Mouse (Mus musculus) MEL (cell line): ENCODE measurements around the gene Fbrsl1. TPM values are rescaled to one million over a fixed set of nuclear protein-coding genes. Genes with fewer than 3 reads are reported as not detected.

ENCODE experiments used
- DNase-seq: peaks from one replicate; pipeline ENCODE4 v3.0.0; 2011; ENCODE audit warnings: low read depth, low spot score
- H3K27ac ChIP-seq: 2 replicates; pipeline ENCODE4 v1.5.1; 2012; ENCODE audit warnings: low read depth, mild to moderate bottlenecking, control low read depth, low read length, moderate library complexity; ENCODE audit not compliant: control insufficient read depth
- H3K27me3 ChIP-seq, 2 experiments: fragments of 150-350 bp in 1 of 2; sonication (generic) in 1 of 2; 2 replicates each; pipeline ENCODE4 v1.6.1; 2012; ENCODE audit warnings: low read length in 2 of 2, mild to moderate bottlenecking in 2 of 2, improper control_type of control experiment in 1 of 2, moderate library complexity in 1 of 2; ENCODE audit not compliant: insufficient read depth in 2 of 2, control insufficient read depth in 1 of 2
- H3K36me3 ChIP-seq, 2 experiments: 2 replicates each; pipeline ENCODE4 v1.6.1; 2012 to 2014; ENCODE audit warnings: low read length in 2 of 2, improper control_type of control experiment in 1 of 2, inconsistent platforms in 1 of 2, mild to moderate bottlenecking in 1 of 2; ENCODE audit not compliant: insufficient read depth in 2 of 2, control insufficient read depth in 1 of 2
- H3K4me1 ChIP-seq, 2 experiments: fragments of 150-350 bp in 1 of 2; sonication (generic) in 1 of 2; 2 replicates each; pipeline ENCODE4 v1.6.1; 2012; ENCODE audit warnings: low read length in 2 of 2, improper control_type of control experiment in 1 of 2, mild to moderate bottlenecking in 1 of 2; ENCODE audit not compliant: insufficient read depth in 2 of 2, control insufficient read depth in 1 of 2
- H3K4me3 ChIP-seq, 2 experiments: fragments of 150-350 bp in 1 of 2; sonication (generic) in 1 of 2; 2 replicates each; pipeline ENCODE4 v1.5.1; 2012; ENCODE audit warnings: low read depth in 2 of 2, low read length in 2 of 2, mild to moderate bottlenecking in 2 of 2, moderate library complexity in 2 of 2, control low read depth in 1 of 2, improper control_type of control experiment in 1 of 2; ENCODE audit not compliant: control insufficient read depth in 1 of 2, insufficient read depth in 1 of 2
- H3K79me2 ChIP-seq: 2 replicates; pipeline ENCODE4 v1.6.1; 2012; ENCODE audit warnings: mild to moderate bottlenecking, low read length, moderate library complexity; ENCODE audit not compliant: control insufficient read depth, poor library complexity, insufficient read depth
- H3K9ac ChIP-seq: 2 replicates; pipeline ENCODE4 v1.6.1; 2012; ENCODE audit warnings: low read depth, mild to moderate bottlenecking, control low read depth, low read length, moderate library complexity; ENCODE audit not compliant: control insufficient read depth, poor library complexity, severe bottlenecking
- H3K9me3 ChIP-seq: fragments of 150-350 bp; sonication (generic); replicated peaks from 2 replicates; pipeline ENCODE4 v1.6.1; 2012; ENCODE audit warnings: mild to moderate bottlenecking, low read length, improper control_type of control experiment, moderate library complexity; ENCODE audit not compliant: insufficient read depth
- CHD2 ChIP-seq: IDR thresholded peaks from 2 replicates; pipeline ENCODE4 v1.6.1; 2011; ENCODE audit warnings: low read length, improper control_type of control experiment
- CTCF ChIP-seq, 3 experiments: IDR thresholded peaks in 2 of 3; conservative IDR thresholded peaks in 1 of 3; 2 replicates each; pipeline ENCODE4 v1.5.1; 2011 to 2012; ENCODE audit warnings: low read length in 3 of 3, low read depth in 2 of 3, mild to moderate bottlenecking in 2 of 3, improper control_type of control experiment in 1 of 3, inconsistent platforms in 1 of 3, mixed read lengths in 1 of 3, moderate library complexity in 1 of 3; ENCODE audit not compliant: control insufficient read depth in 1 of 3, insufficient read depth in 1 of 3, poor library complexity in 1 of 3, severe bottlenecking in 1 of 3
- ELF1 ChIP-seq: IDR thresholded peaks from 2 replicates; pipeline ENCODE4 v1.6.1; 2014; ENCODE audit warnings: low read depth, mild to moderate bottlenecking, inconsistent platforms, low read length, improper control_type of control experiment, moderate library complexity
- KAT2A ChIP-seq: conservative IDR thresholded peaks from 2 replicates; pipeline ENCODE4 v1.6.1; 2012; ENCODE audit warnings: low read depth, low read length, improper control_type of control experiment, inconsistent platforms
- MAZ ChIP-seq: IDR thresholded peaks from 2 replicates; pipeline ENCODE4 v1.6.1; 2012; ENCODE audit warnings: low read depth, mild to moderate bottlenecking, inconsistent platforms, low read length, improper control_type of control experiment
- MEF2A ChIP-seq: IDR thresholded peaks from 2 replicates; pipeline ENCODE4 v1.6.1; 2014; ENCODE audit warnings: low read depth, mild to moderate bottlenecking, inconsistent platforms, low read length, improper control_type of control experiment; ENCODE audit not compliant: poor library complexity, insufficient replicate concordance, severe bottlenecking; ENCODE audit errors: extremely low read depth
- NELFE ChIP-seq: IDR thresholded peaks from 2 replicates; pipeline ENCODE4 v1.6.1; 2011; ENCODE audit warnings: low read depth, low read length, improper control_type of control experiment
- NRF1 ChIP-seq: IDR thresholded peaks from 2 replicates; pipeline ENCODE4 v1.6.1; 2014; ENCODE audit warnings: low read depth, mild to moderate bottlenecking, inconsistent platforms, low read length, improper control_type of control experiment, moderate library complexity; ENCODE audit not compliant: poor library complexity, insufficient read depth, severe bottlenecking
- POLR2AphosphoS5 ChIP-seq: IDR thresholded peaks from 2 replicates; pipeline ENCODE4 v1.6.1; 2012; ENCODE audit warnings: low read depth, borderline replicate concordance, mild to moderate bottlenecking, inconsistent platforms, low read length, moderate library complexity, mixed read lengths
- RAD21 ChIP-seq: IDR thresholded peaks from 2 replicates; pipeline ENCODE4 v1.6.1; 2011; ENCODE audit warnings: mild to moderate bottlenecking, low read depth, low read length, improper control_type of control experiment
- SMC3 ChIP-seq: IDR thresholded peaks from 2 replicates; pipeline ENCODE4 v1.6.1; 2011; ENCODE audit warnings: low read depth, low read length, improper control_type of control experiment
- TCF12 ChIP-seq: IDR thresholded peaks from 2 replicates; pipeline ENCODE4 v1.6.1; 2014; ENCODE audit warnings: low read depth, mild to moderate bottlenecking, inconsistent platforms, low read length, improper control_type of control experiment, moderate library complexity
- USF1 ChIP-seq: IDR thresholded peaks from 2 replicates; pipeline ENCODE4 v1.6.1; 2014; ENCODE audit warnings: low read depth, mild to moderate bottlenecking, inconsistent platforms, low read length, improper control_type of control experiment, moderate library complexity
- ZC3H11A ChIP-seq: IDR thresholded peaks from 2 replicates; pipeline ENCODE4 v1.6.1; 2012; ENCODE audit warnings: low read depth, mild to moderate bottlenecking, inconsistent platforms, low read length, improper control_type of control experiment
- polyA plus RNA-seq, 2 experiments: library from polyadenylated mRNA; stranded (reverse) in 1 of 2; unstranded in 1 of 2; fragments of >175 nt in 1 of 2; fragments of >200 nt in 1 of 2; gene quantifications; 2 replicates each; pipeline versions ENCODE4 v1.2.1 to v1.2.4; 2012; ENCODE audit warnings: low replicate concordance in 2 of 2, low read depth in 1 of 2; ENCODE audit not compliant: insufficient read length in 2 of 2, insufficient read depth in 1 of 2, missing spikeins in 1 of 2
- total RNA-seq: library from RNA; depleted of rRNA; stranded (reverse); fragments of 300-350 nt; gene quantifications from 2 replicates; pipeline ENCODE4 v1.2.3, GENCODE M21; 2012

Gene Fbrsl1
- total and polyA plus RNA-seq, 3 experiments = 12.7 to 56.1 TPM; not detected in 1

GRCm38 (mm10) chr5:110376802-110377433 is 71.4 kb downstream of the Fbrsl1 start:
- Histone ChIP-seq H3K9me3 (no peaks in the 10 kb centered on the region), H3K4me1 (no peaks in the 10 kb centered on the region), H3K36me3 (no peaks in the 10 kb centered on the region), H3K79me2 (no peaks in the 10 kb centered on the region), H3K27ac (no peak overlapping the region), H3K27me3 (no peaks in the 10 kb centered on the region), H3K9ac (no peak overlapping the region), H3K4me3 (no peak overlapping the region)
- peak; percentile 69 for DNase-seq
- TF ChIP-seq NRF1 (no peak), ZC3H11A (peak; percentile 9; the same call in 1 of the 2 replicates), POLR2AphosphoS5 (no peak), CTCF (IDR thresholded peaks at IDR 0.05 in 2 of 3, conservative IDR thresholded peaks at IDR 0.05 in 1 of 3; ENCODE audit: control insufficient read depth in 1 of 3, insufficient read depth in 1 of 3, low read depth in 2 of 3, low read length in 3 of 3, poor library complexity in 1 of 3, severe bottlenecking in 1 of 3) (peak; percentile 77 to 91 (median 87)), MEF2A (no peak), USF1 (no peak), SMC3 (peak; percentile 71), TCF12 (no peak), MAZ (no peak), NELFE (no peak), RAD21 (peak; percentile 59), KAT2A (no peak), CHD2 (no peak), ELF1 (no peak)

GRCm38 (mm10) chr5:110363822-110364545 is 84.3 kb downstream of the Fbrsl1 start:
- no peaks in the 10 kb centered on the region for H3K36me3 ChIP-seq
- no peaks in the 10 kb centered on the region for H3K4me1 ChIP-seq
- DNase-seq = no peak
- H3K79me2 ChIP-seq = no peaks in the 10 kb centered on the region
- no peak for TF ChIP-seq ELF1
- TF ChIP-seq, all 39 proteins: peak for 0
- Histone ChIP-seq H3K9ac (no peak overlapping the region), H3K27me3 (no peaks in the 10 kb centered on the region), H3K9me3 (no peaks in the 10 kb centered on the region), H3K27ac (no peak overlapping the region), H3K4me3 (no peak overlapping the region)
